Mouse (Mus musculus) heart, postnatal 0 days (tissue): ENCODE data around the gene Ppp3cb.

Experiments
- CTCF ChIP-seq: IDR thresholded peaks from 2 replicates; pipeline ENCODE4 v1.5.1; 2016; ENCODE audit warnings: antibody characterized with exemption, control low read depth, low read depth
- EP300 ChIP-seq: IDR thresholded peaks from 2 replicates; pipeline ENCODE4 v1.6.1; 2016; ENCODE audit warnings: antibody characterized with exemption, low read depth

GRCm38 (mm10) chr14:20486031-20486430, 60.3 kb downstream of the Ppp3cb start:
- no peak for TF ChIP-seq EP300
- TF ChIP-seq CTCF, result no peak
